Mouse (Mus musculus) right cerebral cortex, adult 18-20 months (tissue): ENCODE data around the gene Rnf31.
A peak's percentile ranks its signal among the peaks of the same experiment; 100 is the strongest.

Experiments used
- DNase-seq: peaks from one replicate; pipeline ENCODE4 v3.0.0; 2022; ENCODE audit warnings: mixed read lengths

The Rnf31 gene

GRCm38 (mm10) chr14:55577871-55578667 lies 13.4 kb upstream of the Rnf31 start, which contains the start of gene Psme1:
Gene Psme1, plus strand, starts transcription at chr14:55578123.
- peak; percentile 72 for DNase-seq

DNA sequence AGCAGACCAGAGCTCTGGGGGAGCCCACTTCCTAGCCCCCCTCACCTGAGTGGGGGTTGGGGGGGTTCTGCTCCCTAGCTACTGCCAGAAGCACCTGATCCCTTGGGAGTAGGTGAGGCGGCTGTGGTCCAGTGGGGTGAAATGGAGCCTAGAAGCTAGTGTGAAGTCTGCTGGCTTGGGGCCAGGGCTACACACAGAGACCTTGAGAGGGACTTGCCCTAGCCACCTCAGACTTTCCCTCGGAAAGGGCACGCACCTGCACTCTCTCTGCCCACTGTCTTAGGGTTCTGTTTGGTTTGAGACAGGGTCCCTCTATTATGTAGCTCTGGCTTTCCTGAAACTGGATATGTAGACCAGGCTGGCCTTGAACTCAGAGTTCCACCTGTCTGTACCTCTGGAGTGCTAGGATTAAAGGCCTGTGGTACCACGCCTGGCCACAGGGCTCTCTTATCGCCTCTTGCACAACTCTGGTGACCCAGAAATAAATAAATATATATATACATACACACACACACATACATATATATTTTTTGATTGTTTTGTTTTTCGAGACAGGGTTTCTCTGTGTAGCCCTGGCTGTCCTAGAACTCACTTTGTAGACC lies 12.7 kb upstream of the Rnf31 start:
- no peak for DNase-seq

- no peak for DNase-seq
Observed at GRCm38 (mm10) chr14:55579511-55580496, 11.7 kb upstream of the Rnf31 start.

- DNase-seq, result no peak
Observed at GRCm38 (mm10) chr14:55580731-55581130, 10.8 kb upstream of the Rnf31 start.

GRCm38 (mm10) chr14:55581981-55582681 lies 9.4 kb upstream of the Rnf31 start:
- DNase-seq, result no peak

- DNase-seq, result no peak
Observed at GRCm38 (mm10) chr14:55584303-55584701, 7.2 kb upstream of the Rnf31 start.

GRCm38 (mm10) chr14:55584702-55585565 lies 6.6 kb upstream of the Rnf31 start, which contains the start of gene Emc9:
Gene Emc9, minus strand, starts transcription at chr14:55585302.
- peak; percentile 71 for DNase-seq

GRCm38 (mm10) chr14:55585566-55585960 lies 5.9 kb upstream of the Rnf31 start:
- DNase-seq, result no peak

GRCm38 (mm10) chr14:55586149-55586548 lies 5.4 kb upstream of the Rnf31 start:
- DNase-seq, result no peak

DNA sequence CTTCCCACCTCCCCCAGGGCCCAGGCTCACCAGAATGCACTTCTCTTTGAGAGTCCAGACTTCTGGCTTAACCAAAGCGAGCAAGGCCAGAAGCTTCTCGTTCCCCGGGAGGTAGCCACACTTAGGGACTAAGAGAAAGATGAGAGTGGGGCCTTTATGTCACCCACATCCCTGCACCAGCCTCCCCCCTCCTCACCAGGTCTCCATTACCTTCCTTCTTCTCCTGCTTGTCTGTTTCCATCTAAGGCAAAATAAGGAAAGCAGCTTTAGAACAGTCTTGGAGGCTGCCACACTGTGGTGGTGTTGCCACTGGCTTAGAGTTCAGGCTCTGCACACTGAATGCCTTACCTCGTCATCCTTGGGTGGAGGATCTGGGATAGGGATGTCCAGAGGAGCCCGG lies 2.2 kb upstream of the Rnf31 start:
- no peak for DNase-seq

DNA sequence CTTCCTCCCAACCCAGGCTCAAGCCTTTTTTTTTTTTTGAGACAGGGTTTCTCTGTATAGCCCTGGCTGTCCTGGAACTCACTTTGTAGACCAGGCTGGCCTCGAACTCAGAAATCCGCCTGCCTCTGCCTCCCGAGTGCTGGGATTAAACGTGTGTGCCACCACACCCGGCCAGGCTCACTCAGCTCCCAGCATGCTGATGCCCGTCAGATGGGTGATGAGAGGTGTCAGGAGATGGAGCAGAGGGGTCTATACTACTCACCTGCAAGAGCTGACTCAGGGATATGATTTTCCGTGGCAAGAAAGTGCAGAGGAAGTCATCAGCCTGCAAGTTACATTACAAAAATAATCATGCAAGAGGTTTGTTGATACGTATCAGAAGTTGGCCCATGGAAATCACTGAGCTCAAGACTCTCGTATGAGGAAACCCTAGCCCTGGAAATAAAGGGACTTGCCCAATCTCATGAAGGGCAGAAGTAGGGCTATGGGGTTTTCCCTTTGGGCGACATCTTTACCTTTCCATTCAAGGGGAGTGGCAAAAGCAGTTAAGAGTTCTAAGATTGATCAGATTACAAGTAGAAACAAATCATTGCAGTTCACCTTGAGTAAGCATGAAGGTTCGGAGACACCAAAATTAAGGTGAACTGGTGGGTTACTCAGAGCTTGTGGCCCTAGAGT lies 1.6 kb upstream of the Rnf31 start:
- DNase-seq, result no peak

GRCm38 (mm10) chr14:55590748-55591330 lies 669 bp upstream of the Rnf31 start, which contains the start of gene Psme2:
Gene Psme2, minus strand, starts transcription at chr14:55591113.
- peak; percentile 95 for DNase-seq

DNA sequence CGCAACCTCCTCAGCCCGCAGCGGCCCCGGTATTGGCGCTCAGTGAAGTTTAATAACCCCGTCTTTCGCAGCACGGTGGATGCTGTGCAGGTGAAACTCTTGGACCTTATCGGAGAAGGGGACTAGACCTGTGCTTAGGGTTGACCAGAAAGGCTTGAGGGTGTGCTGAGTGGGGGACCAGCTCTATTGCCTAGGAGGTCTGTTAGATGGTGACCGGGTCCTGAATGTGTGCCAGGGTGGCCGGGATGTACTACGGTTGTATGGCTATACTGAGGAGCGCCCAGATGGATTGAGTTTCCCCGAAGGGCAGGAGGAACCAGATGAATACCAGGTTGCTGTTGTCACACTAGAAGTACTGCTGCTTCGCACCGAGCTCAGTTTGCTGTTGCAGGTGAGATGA lies 718 bp downstream of the Rnf31 start:
- DNase-seq, result no peak

- DNase-seq, result no peak
Observed at GRCm38 (mm10) chr14:55596036-55596690, 4.7 kb downstream of the Rnf31 start.

DNA sequence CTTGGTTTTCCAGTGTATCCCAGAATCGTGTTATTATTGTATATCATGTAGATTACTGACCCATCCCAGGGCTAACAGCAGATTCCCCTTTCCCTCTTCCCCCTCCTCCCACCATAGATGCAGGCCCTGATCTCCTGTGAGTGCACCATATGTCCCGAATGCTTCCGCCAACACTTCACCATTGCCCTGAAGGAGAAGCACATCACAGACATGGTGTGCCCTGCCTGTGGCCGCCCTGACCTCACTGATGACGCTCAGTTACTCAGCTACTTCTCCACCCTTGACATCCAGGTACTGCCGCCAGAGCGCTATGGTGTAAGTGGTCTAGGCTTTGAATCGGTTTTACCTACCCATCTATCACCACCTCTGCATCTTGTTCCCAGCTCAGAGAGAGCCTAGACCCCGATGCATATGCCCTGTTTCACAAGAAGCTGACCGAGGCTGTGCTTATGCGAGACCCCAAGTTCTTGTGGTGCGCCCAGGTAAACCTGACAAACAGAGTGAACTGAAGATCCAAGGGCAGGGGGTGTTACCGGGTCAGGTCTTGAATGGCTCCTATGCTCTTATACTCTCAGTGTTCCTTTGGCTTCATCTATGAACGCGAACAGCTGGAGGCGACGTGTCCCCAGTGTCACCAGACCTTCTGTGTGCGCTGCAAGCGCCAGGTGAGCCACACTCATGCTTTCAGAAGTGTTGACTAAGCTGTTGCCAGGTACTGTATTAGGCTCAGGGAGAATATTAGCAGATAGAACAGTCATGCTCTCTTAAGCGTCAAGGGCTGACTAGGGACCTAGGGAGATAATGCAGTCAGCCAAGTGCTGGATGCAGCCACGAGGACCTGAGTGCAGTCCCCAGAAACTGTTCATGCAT lies 7.2 kb downstream of the Rnf31 start:
- no peak for DNase-seq

GRCm38 (mm10) chr14:55603271-55603632 lies 11.7 kb downstream of the Rnf31 start, which contains the start of gene Irf9:
Gene Irf9, plus strand, starts transcription at chr14:55603571.
- no peak for DNase-seq

GRCm38 (mm10) chr14:55603633-55604576 lies 12.4 kb downstream of the Rnf31 start:
- peak; percentile 89 for DNase-seq

DNA sequence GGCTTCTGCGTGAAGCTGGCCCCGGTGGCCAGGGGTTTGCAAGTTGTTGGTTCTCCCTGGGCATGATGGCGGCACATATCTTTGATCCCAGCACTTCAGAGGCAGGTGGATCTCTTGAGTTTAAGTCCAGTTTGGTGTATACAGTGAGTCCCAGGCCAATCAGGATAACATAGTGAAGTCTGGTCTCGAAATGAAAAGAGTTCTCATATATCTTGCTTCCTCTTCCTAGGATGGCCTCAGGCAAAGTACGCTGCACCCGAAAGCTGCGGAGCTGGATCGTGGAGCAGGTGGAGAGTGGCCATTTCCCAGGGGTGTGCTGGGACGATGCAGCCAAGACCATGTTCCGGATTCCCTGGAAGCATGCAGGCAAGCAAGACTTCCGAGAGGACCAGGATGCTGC lies 13.3 kb downstream of the Rnf31 start:
- DNase-seq, result no peak
